Mouse (Mus musculus) heart, embryonic 10.5 days (tissue): ENCODE measurements at regions not wholly inside any gene's neighbourhood (a gene's known extent, or its start where the extent isn't known, plus 50 kb on each side); places are given as distances from the start of the nearest gene placed in this dataset.
"Not testable (repeated sequence)": the region's sequence is repeated elsewhere in the genome, so short reads cannot be mapped to it uniquely, and the experiment has no call there.

ENCODE experiments used
- DNase-seq: peaks from one replicate; pipeline ENCODE4 v3.0.0-alpha.2; 2017; ENCODE audit warnings: low spot score
- H3K27ac ChIP-seq: fragments of 300-500 bp; sonication (generic); 2 replicates; pipeline ENCODE4 v1.5.1; 2016; ENCODE audit warnings: mild to moderate bottlenecking
- H3K27me3 ChIP-seq: fragments of 300-500 bp; sonication (generic); 2 replicates; pipeline ENCODE4 v1.6.1; 2016; ENCODE audit warnings: mild to moderate bottlenecking; ENCODE audit not compliant: poor library complexity, insufficient read depth, severe bottlenecking
- H3K36me3 ChIP-seq: fragments of 300-500 bp; sonication (generic); 2 replicates; pipeline ENCODE4 v1.6.1; 2016; ENCODE audit warnings: mild to moderate bottlenecking, moderate library complexity
- H3K4me1 ChIP-seq: fragments of 300-500 bp; sonication (generic); 2 replicates; pipeline ENCODE4 v1.6.1; 2016; ENCODE audit warnings: mild to moderate bottlenecking
- H3K4me3 ChIP-seq: fragments of 300-500 bp; sonication (generic); 2 replicates; pipeline ENCODE4 v1.5.1; 2016; ENCODE audit warnings: mild to moderate bottlenecking, moderate library complexity
- H3K9me3 ChIP-seq: fragments of 300-500 bp; sonication (generic); 2 replicates; pipeline ENCODE4 v1.6.1; 2016; ENCODE audit warnings: mild to moderate bottlenecking, moderate library complexity
- WGBS: fragments of 180-500 bp; shearing (Covaris S2); methylation state at CpG from one replicate; pipeline ENCODE4 v1.1.7; 2016; 5-methylcytosine and 5-hydroxymethylcytosine counted together

DNA sequence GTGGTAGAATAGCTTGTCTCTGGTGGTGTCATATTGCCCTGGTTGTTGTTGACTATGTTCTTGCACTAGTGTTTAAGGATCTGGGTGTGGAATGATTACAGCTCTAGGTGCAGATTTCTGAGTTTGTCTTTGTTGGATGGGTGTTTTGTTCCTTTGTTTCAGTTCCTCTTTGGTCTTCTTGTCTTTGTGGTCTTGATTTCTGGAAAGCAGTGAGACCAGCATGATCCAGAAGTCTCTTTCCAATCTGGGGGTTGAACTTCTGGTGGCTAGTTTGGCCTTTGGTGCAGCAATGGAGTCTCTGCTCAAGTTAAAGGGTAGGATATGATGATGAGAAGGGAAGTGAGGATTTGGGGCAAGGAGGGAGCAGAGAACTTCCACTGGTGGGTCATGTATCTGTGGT is 174.4 kb downstream of the St8sia4 start:
- H3K27ac ChIP-seq, result no peak overlapping the region
- no peaks in the 10 kb centered on the region for H3K4me1 ChIP-seq
- H3K27me3 ChIP-seq, result no peaks in the 10 kb centered on the region
- no peaks in the 10 kb centered on the region for H3K36me3 ChIP-seq
- H3K4me3 ChIP-seq, result no peak overlapping the region
- no peak for DNase-seq
- no peaks in the 10 kb centered on the region for H3K9me3 ChIP-seq

DNA sequence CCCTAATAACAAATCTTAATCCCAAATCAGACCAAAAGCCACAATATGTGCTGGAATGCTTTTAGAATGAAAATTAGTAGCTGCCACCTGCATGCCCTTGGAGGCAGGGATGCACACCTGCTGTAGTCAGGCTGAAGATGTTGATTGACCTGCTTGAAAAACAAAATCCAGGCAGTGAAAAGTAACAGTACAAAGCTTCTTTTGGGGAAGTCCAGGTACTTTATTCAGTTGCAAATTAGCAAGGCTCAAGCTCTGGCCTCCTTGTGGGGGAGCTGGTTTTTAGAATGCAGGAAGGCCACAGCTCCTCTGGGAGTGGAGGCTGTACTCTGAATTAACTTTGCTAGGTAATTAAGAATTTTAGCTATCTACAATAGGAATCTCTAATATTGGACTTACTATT is 166.7 kb downstream of the St8sia4 start:
- H3K27me3 ChIP-seq, H3K9me3 ChIP-seq, DNase-seq, H3K4me3 ChIP-seq, H3K4me1 ChIP-seq, H3K27ac ChIP-seq, H3K36me3 ChIP-seq: not testable (repeated sequence)

DNA sequence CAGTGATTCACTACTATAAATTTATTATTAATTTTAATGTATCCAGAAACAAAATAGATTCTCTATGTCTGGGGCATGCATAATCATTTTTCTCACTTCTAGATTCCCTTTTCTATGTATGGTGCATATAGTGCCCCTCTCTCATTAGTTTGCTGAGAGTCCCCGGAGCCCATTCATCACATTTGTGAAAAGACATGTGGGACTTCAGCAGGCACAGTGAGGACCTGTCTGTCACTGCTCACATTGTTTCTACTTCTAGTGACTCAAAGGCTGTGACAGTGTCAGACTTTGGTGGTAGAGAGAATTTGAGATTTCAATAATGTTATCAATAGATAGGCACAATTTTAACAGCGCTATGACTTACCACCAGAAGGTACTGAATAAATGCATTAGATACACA is 158.7 kb downstream of the St8sia4 start:
- no peaks in the 10 kb centered on the region for H3K27me3 ChIP-seq
- H3K27ac ChIP-seq, result no peak overlapping the region
- H3K36me3 ChIP-seq, result no peaks in the 10 kb centered on the region
- no peak for DNase-seq
- H3K4me3 ChIP-seq, result no peak overlapping the region
- no peaks in the 10 kb centered on the region for H3K4me1 ChIP-seq
- WGBS, result 89% methylated on average over 2 of the region's 2 CpGs
- H3K9me3 ChIP-seq, result no peaks in the 10 kb centered on the region

DNA sequence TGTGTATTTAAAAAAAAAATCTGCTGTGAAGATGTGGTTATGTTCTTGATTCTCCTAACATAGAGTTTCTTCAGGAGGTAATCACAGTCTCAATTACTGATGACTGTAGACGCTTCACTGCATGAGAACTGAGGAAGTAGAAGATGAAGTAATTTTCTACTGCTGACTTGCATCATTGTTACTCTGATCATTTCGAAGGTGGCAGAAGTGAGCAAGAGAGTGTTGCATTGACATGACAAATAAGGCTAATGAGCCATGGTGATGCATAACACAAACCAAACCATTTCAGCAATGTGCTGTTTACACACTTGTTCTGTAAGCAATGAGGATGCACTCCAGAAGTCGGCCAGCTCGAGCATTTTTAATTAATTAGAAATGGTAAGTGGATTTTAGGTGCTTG is 138.6 kb downstream of the St8sia4 start:
- no peaks in the 10 kb centered on the region for H3K27me3 ChIP-seq
- H3K36me3 ChIP-seq, result no peaks in the 10 kb centered on the region
- no peak overlapping the region for H3K4me3 ChIP-seq
- no peaks in the 10 kb centered on the region for H3K9me3 ChIP-seq
- 70% methylated on average over 4 of the region's 4 CpGs for WGBS
- no peak for DNase-seq
- no peak overlapping the region for H3K27ac ChIP-seq
- H3K4me1 ChIP-seq, result no peaks in the 10 kb centered on the region

DNA sequence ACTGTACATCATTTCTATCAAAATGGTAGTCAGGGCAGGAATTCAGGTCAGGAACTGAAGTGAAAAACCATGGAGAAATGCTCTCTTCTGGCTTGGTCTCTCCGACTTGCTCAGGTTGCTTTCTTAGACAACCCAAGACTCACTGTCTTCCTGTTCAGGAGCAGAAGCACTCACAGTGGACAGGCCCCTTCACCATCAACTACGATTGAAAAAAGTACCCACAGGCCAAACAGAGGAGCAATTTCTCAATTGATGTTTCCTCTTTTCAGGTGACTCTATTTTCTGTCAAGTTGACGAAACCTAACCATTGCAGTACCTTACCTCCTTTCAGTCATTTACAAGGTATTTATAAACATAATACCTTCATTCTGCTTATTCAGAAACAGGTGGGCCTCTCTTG is 136.4 kb downstream of the St8sia4 start:
- H3K36me3 ChIP-seq, result no peaks in the 10 kb centered on the region
- no peak overlapping the region for H3K4me3 ChIP-seq
- no peak for DNase-seq
- no peak overlapping the region for H3K27ac ChIP-seq
- no peaks in the 10 kb centered on the region for H3K27me3 ChIP-seq
- WGBS, result 84% methylated on average over 3 of the region's 3 CpGs
- no peaks in the 10 kb centered on the region for H3K4me1 ChIP-seq
- no peaks in the 10 kb centered on the region for H3K9me3 ChIP-seq
